Mouse (Mus musculus): ENCODE data around the gene Lrba. TPM values are rescaled to one million over a fixed set of nuclear protein-coding genes. Genes with fewer than 3 reads are reported as not detected.

Lrba gene
- polyA plus RNA-seq, 1 experiment from 2014 or later: 2.2 TPM

DNA sequence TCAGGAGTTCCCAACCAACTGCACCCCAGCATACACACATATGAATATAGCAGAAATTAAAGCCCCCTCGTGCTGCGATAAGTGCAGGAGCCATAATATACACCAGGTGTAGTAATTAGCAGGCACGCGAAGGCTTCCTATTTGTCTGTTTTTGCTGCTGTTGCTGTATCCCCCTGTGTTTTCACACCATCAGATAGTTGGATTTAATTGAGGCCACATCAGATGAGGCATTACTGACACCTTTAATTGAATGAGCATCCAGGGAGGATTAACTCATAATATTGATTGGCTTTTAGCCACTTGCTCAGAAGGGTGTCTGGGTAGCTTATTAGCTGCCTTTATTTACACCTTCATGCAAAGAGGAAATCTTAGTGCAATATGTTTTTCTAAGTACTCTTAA is 515.3 kb downstream of the Lrba start:
- H3K9me3 ChIP-seq (replicated peaks): no peaks in the 10 kb centered on the region
- no peak overlapping the region for H3K27ac ChIP-seq
- no peak overlapping the region for H3K9ac ChIP-seq
- H3K4me2 ChIP-seq: no peak overlapping the region
- no peaks in the 10 kb centered on the region for H3K36me3 ChIP-seq
- no peak for DNase-seq
- no peak for ATAC-seq (ENCODE audit: low read depth)
- H3K4me3 ChIP-seq (replicated peaks): no peak overlapping the region
- H3K27me3 ChIP-seq: no peaks in the 10 kb centered on the region
- 89% methylated on average over 4 of the region's 4 CpGs for WGBS (ENCODE audit: insufficient replicate concordance)
- H3K4me1 ChIP-seq (replicated peaks): no peaks in the 10 kb centered on the region

DNA sequence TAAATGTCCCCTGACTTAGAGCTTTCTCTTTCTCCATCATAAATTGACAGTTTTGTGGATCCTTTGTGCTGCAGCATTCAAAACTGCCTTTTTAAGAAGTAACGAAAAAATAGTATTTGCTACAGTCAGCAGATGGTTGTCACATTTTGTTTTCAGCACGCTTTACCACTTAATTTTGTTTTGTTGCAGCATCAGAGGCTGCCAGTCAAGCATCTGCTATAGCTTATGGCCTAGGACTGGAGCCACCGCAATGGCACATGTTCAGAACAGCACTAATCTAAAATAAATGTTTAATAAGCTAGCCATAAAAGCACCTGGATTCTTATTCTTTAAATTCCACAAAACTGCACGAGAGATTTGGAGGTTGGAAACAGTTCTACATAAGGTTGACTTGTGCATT is 520.9 kb downstream of the Lrba start:
- no peak overlapping the region for H3K4me3 ChIP-seq (replicated peaks)
- ATAC-seq (ENCODE audit: low read depth): no peak
- H3K27me3 ChIP-seq: no peaks in the 10 kb centered on the region
- WGBS (ENCODE audit: insufficient replicate concordance): 72% methylated on average over 4 of the region's 4 CpGs
- no peak for DNase-seq
- H3K36me3 ChIP-seq: no peaks in the 10 kb centered on the region
- no peak overlapping the region for H3K4me2 ChIP-seq
- no peak overlapping the region for H3K27ac ChIP-seq
- no peaks in the 10 kb centered on the region for H3K4me1 ChIP-seq (replicated peaks)
- H3K9ac ChIP-seq: no peak overlapping the region
- no peaks in the 10 kb centered on the region for H3K9me3 ChIP-seq (replicated peaks)

DNA sequence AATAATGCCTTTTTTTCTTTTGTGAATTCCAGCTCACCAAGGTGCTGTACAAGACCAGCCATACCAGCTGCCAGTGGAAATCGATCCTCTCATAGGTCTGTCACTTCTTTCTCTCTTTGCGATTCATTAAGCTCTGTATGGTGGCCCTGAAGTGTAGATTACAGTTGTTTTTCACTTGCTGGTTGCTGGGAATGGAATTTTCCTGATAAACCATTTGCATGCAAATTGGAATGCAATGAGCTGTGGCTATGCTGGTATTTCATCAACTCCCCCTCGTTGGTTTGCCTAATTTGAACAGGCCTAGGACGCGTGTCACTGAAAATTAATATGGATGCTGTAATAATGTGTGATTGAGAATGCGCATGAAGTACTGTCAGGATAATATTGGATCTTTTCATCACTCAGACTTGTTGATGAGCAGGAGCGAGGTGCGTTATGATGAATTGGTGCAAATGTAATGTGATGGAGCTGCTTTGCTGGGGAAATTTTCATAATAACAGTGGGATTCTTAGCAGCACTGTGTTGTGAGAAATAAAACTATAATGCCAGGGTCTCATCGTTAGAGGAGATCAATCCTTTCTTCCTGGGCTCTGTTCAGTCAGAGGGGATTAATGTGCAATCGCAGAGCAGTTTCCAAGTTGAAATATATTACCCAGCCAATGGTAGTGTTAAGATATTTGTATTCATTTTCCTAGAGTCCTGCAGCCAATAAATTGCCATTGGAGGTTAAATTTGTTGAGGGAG is 521.5 kb downstream of the Lrba start:
- Histone ChIP-seq H3K9me3 (replicated peaks) (no peaks in the 10 kb centered on the region), H3K4me2 (no peak overlapping the region), H3K27ac (no peak overlapping the region), H3K9ac (no peak overlapping the region), H3K27me3 (no peaks in the 10 kb centered on the region), H3K36me3 (no peaks in the 10 kb centered on the region), H3K4me3 (replicated peaks) (no peak overlapping the region), H3K4me1 (replicated peaks) (no peaks in the 10 kb centered on the region)
- DNase-seq (no peak), ATAC-seq (ENCODE audit: low read depth) (no peak)
- 79% methylated on average over 10 of the region's 10 CpGs for WGBS (ENCODE audit: insufficient replicate concordance)

DNA sequence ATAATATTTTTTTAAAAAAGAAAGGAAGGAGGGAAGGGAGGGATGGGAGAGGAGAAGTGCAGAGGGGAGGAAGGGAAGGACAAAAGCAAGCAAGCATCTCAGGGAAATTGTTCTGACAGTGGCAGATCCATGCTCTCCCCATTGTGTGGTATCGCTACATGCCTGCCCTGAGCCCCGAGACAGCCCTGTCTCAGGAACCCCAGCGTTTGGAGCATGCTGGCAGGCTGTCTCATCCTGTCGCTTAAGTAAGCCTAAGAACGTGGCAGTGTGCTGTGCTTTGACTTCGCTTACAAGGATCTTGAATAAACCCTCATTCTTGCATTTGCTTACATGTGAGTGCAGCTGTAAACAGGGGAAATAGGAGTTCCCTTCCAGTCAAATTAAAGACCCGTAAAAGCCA is 526.2 kb downstream of the Lrba start:
- H3K9me3 ChIP-seq (replicated peaks): no peaks in the 10 kb centered on the region
- no peaks in the 10 kb centered on the region for H3K36me3 ChIP-seq
- no peaks in the 10 kb centered on the region for H3K27me3 ChIP-seq
- 59% methylated on average over 7 of the region's 7 CpGs for WGBS (ENCODE audit: insufficient replicate concordance)
- DNase-seq (no peak), ATAC-seq (ENCODE audit: low read depth) (no peak)
- no peak overlapping the region for H3K4me2 ChIP-seq
- H3K27ac ChIP-seq: no peak overlapping the region
- H3K9ac ChIP-seq: no peak overlapping the region
- no peak overlapping the region for H3K4me3 ChIP-seq (replicated peaks)
- no peaks in the 10 kb centered on the region for H3K4me1 ChIP-seq (replicated peaks)

DNA sequence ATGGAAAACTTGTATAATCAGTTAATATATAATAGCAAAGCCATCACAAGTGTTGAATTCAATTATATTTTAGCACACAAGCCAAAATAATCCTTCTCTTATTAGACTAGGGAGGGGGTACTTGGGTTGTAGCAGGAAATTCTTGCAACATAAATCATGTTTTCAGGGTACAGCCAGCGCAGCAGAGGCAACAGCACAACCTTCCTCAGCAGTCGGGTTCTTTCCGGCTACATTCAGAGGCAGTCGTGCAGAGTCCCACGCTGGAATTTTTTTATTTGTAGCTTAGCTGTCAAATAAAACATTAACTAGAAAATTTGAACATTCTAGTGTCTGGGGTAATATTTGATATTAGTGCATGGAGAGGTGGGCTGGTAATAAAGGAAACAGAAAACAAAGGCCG is 529.7 kb downstream of the Lrba start:
- Histone ChIP-seq H3K9ac (no peak overlapping the region), H3K27ac (no peak overlapping the region), H3K27me3 (no peaks in the 10 kb centered on the region), H3K4me3 (replicated peaks) (no peak overlapping the region), H3K4me1 (replicated peaks) (no peaks in the 10 kb centered on the region), H3K36me3 (no peaks in the 10 kb centered on the region), H3K4me2 (no peak overlapping the region), H3K9me3 (replicated peaks) (no peaks in the 10 kb centered on the region)
- no peak for DNase-seq
- WGBS (ENCODE audit: insufficient replicate concordance): 36% methylated on average over 6 of the region's 6 CpGs
- no peak for ATAC-seq (ENCODE audit: low read depth)

DNA sequence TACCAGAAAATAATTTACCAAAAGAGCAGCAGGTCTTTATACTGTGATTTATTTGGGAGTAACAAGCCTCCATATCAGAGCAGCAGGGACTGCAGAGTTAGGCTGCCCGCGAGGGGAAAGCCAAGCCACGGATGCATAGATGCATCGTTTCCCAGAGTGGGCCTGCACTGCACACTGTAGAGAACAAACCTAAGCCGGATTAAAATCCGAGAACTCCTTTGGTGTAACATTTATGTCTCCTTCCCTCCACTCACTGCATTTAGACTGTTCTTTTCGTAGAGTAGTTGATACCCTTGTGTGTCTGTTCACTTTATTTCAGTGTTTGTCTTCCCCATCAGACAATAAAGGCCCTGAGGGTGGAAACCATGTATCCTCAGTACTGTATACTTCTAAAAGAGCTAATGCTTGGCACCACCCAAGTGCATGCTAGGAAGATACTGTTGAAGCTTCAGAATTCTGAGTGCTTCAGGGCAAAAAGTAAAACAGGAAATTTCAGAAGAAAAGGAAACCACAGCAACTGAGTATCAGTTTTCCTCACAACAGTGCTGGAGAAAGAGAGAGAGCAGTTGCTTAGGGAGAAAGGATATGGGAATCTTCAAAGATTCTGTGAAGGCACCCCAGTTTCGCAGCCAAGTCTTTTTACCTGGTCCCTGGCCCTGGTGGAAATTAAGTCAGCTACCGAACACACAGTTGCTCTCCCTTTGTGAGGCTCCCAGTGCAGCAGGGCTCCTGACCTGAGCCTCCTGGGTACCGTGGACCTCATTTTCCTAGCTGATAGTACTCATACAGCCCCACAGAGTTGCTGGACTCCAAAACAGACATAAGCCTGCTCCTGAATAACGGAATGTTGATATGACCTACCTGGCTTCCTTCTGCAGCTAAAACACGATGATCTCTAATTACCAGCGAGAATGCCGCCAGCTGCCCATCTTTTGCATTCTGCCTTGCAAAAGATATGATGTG is 530.4 kb downstream of the Lrba start:
- DNase-seq (no peak), ATAC-seq (ENCODE audit: low read depth) (no peak)
- WGBS (ENCODE audit: insufficient replicate concordance): 63% methylated on average over 14 of the region's 14 CpGs
- H3K36me3 ChIP-seq: no peaks in the 10 kb centered on the region
- no peak overlapping the region for H3K27ac ChIP-seq
- H3K4me3 ChIP-seq (replicated peaks): no peak overlapping the region
- no peaks in the 10 kb centered on the region for H3K27me3 ChIP-seq
- no peaks in the 10 kb centered on the region for H3K4me1 ChIP-seq (replicated peaks)
- H3K9me3 ChIP-seq (replicated peaks): no peaks in the 10 kb centered on the region
- H3K9ac ChIP-seq: no peak overlapping the region
- no peak overlapping the region for H3K4me2 ChIP-seq

DNA sequence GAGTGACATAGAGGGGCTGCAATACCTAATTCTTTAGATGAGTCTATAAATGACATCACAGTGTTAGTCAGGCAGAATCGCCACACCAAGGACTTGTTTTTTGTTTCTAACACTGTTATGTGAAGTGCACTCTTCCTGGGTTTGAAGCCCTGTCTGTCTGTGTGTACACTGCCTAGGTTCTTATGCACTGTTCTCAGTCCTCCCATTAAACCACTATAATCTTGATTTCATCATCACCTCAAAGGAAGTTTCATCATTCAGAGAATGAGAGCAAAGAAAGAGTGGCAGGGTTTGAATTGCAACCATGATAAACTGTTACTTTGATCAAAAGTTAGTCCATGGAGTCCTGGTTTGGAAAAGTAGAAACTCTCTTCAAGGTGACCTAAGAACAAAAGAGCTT is 532.1 kb downstream of the Lrba start:
- Histone ChIP-seq H3K4me3 (replicated peaks) (no peak overlapping the region), H3K4me2 (no peak overlapping the region), H3K9me3 (replicated peaks) (no peaks in the 10 kb centered on the region), H3K27ac (no peak overlapping the region), H3K36me3 (no peaks in the 10 kb centered on the region), H3K9ac (no peak overlapping the region), H3K27me3 (no peaks in the 10 kb centered on the region), H3K4me1 (replicated peaks) (no peaks in the 10 kb centered on the region)
- ATAC-seq (ENCODE audit: low read depth) (no peak), DNase-seq (no peak)
- 71% methylated on average over 1 of the region's 1 CpGs for whole genome bisulfite sequencing (ENCODE audit: insufficient replicate concordance)

DNA sequence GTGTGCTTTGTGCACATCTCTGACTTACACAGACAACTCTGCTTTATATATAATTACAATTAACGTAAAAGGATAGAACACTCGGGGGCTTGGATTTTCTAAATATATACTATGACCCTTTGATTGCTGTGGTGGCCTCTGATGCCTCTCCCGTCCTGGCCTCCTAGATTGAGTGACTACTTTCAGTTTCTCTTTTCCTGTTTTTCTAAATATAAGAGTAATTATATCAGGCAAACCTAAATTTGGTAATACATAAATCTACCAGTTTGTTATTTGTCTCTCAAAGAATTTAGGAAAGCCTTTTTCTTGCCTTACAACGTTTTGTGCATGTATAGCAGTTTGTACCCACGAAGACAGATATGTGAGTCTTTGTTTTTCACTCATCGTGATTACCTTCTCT is 534.2 kb downstream of the Lrba start:
- 48% methylated on average over 6 of the region's 6 CpGs for WGBS (ENCODE audit: insufficient replicate concordance)
- no peak overlapping the region for H3K4me3 ChIP-seq (replicated peaks)

DNA sequence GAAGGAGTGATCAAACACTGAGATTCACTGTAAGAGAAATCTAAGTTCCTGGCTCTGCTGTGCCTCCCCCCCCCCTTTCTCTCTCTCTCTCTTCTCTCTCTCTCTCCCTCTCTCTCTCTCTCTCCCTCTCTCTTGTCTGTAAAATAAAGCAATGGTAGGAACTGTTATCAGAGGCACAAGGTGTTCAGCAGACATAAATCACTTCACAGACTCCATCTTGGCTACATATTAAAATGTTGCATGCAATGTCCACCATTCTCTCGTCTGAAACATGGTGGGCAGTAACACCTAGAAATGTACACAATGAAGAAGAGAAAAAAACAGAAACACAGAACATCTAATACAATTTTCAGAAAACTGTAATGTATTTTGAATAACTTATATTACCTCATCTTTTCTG is 534.9 kb downstream of the Lrba start:
- no peaks in the 10 kb centered on the region for H3K4me1 ChIP-seq (replicated peaks)
- no peak overlapping the region for H3K9ac ChIP-seq
- DNase-seq (no peak), ATAC-seq (ENCODE audit: low read depth) (no peak)
- H3K27ac ChIP-seq: no peak overlapping the region
- no peak overlapping the region for H3K4me2 ChIP-seq
- no peaks in the 10 kb centered on the region for H3K27me3 ChIP-seq
- no peak overlapping the region for H3K4me3 ChIP-seq (replicated peaks)
- 46% methylated on average over 1 of the region's 1 CpGs for WGBS (ENCODE audit: insufficient replicate concordance)
- H3K36me3 ChIP-seq: no peaks in the 10 kb centered on the region
- H3K9me3 ChIP-seq (replicated peaks): no peaks in the 10 kb centered on the region

More for the DNA sequence above, 534.2 kb downstream of the Lrba start:
- Histone ChIP-seq H3K9me3 (replicated peaks) (no peaks in the 10 kb centered on the region), H3K27ac (no peak overlapping the region), H3K9ac (no peak overlapping the region), H3K27me3 (no peaks in the 10 kb centered on the region), H3K4me2 (no peak overlapping the region), H3K4me1 (replicated peaks) (no peaks in the 10 kb centered on the region), H3K36me3 (no peaks in the 10 kb centered on the region)
- ATAC-seq (ENCODE audit: low read depth) (no peak), DNase-seq (no peak)

DNA sequence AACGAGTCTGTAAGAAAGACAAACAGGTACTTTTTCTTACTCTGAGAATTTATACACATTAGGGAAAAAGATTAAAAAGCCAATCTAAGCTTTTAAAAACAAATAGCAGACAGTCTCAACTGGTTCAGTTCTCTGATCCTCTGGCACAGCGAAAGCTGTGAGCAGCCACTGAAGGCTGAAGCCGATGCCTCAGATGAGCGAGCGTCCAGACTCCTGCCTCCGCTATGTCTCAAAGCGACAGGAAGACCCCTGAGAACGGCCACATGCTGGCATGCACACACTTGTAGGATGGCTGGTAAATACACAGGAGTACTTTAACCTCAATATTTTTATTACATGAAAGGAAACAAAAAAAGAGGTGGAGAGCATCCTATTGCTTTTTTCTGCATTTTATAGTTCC is 535.4 kb downstream of the Lrba start:
- Histone ChIP-seq H3K9me3 (replicated peaks) (no peaks in the 10 kb centered on the region), H3K9ac (no peak overlapping the region), H3K36me3 (no peaks in the 10 kb centered on the region), H3K4me3 (replicated peaks) (no peak overlapping the region), H3K27me3 (no peaks in the 10 kb centered on the region), H3K4me2 (no peak overlapping the region), H3K27ac (no peak overlapping the region), H3K4me1 (replicated peaks) (no peaks in the 10 kb centered on the region)
- DNase-seq: no peak
- no peak for ATAC-seq (ENCODE audit: low read depth)
- WGBS (ENCODE audit: insufficient replicate concordance): 84% methylated on average over 8 of the region's 8 CpGs

DNA sequence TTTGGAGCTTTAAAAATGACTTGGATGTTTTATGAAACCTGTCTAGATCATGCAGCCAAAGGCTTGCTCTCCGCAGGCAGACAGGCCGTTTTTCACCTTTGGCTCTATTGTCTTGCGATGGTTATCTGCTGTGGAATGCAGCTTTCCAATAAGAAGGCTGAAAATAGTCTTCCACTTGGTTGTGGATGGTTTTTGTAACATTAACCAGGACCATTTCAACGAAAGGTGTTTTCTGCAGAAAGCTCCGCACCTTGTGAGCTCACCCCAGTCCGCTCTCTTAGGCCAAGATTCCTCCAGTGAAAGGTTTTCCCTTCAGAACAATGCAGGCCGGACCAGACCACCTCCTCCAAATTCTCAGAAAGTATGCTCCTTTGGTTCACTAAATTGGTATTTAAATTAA is 536.0 kb downstream of the Lrba start:
- WGBS (ENCODE audit: insufficient replicate concordance): 80% methylated on average over 7 of the region's 7 CpGs
- H3K4me1 ChIP-seq (replicated peaks): no peaks in the 10 kb centered on the region
- DNase-seq: no peak
- no peak for ATAC-seq (ENCODE audit: low read depth)
- H3K27ac ChIP-seq: no peak overlapping the region
- H3K4me2 ChIP-seq: no peak overlapping the region
- H3K9me3 ChIP-seq (replicated peaks): no peaks in the 10 kb centered on the region
- no peak overlapping the region for H3K4me3 ChIP-seq (replicated peaks)
- H3K36me3 ChIP-seq: no peaks in the 10 kb centered on the region
- no peaks in the 10 kb centered on the region for H3K27me3 ChIP-seq
- H3K9ac ChIP-seq: no peak overlapping the region

All from liver, embryonic 13.5 days (tissue).